Mouse (Mus musculus): Measurements from ENCODE around the gene 6430531B16Rik. TPM values are rescaled to one million over a fixed set of nuclear protein-coding genes. Genes with fewer than 3 reads are reported as not detected.

6430531B16Rik gene
- total and polyA plus RNA-seq, 3 experiments, result 0.13 TPM; not detected in 2

DNA sequence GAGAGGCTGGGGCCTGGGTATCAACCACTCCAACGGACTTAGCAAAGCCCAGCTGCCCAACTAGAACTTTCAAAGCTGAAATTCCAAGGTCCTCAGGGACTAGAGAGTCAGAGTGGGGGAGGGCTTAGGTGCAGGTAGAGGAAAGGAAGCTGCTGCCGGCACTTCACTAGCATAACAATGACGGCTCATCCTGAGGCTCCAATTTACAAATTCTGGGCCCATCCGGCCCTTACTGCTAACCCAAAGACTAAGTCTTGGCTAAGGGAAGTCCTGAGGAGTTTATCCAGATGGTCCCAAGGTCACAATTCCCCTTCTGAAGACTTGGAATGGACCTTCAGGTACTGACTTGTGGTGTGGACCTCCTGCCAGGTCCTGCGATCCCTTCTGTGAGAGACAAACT lies 33.0 kb downstream of the 6430531B16Rik start:
- peaks cover 0 to 3% of the 10 kb centered on the region in 2 experiments; a peak in 2 of 4 replicates for H3K4me1 ChIP-seq (ENCODE audit: control insufficient read depth in 1 of 2, insufficient read depth in 2 of 2, low read length in 2 of 2)
- no peaks in the 10 kb centered on the region for H3K9me3 ChIP-seq (replicated peaks; ENCODE audit: insufficient read depth, low read length)
- H3K27me3 ChIP-seq (ENCODE audit: control insufficient read depth in 1 of 2, insufficient read depth in 2 of 2, low read length in 2 of 2), result no peaks in the 10 kb centered on the region
- H3K4me3 ChIP-seq (ENCODE audit: control insufficient read depth in 1 of 2, insufficient read depth in 1 of 2, low read depth in 2 of 2, low read length in 2 of 2), result no peak overlapping the region
- no peaks in the 10 kb centered on the region for H3K79me2 ChIP-seq (ENCODE audit: control insufficient read depth, insufficient read depth, low read length, poor library complexity)
- H3K36me3 ChIP-seq (ENCODE audit: control insufficient read depth in 1 of 2, insufficient read depth in 2 of 2, low read length in 2 of 2), result no peaks in the 10 kb centered on the region
- no peak for DNase-seq (ENCODE audit: low read depth, low spot score)
- H3K27ac ChIP-seq (ENCODE audit: control insufficient read depth, low read depth, low read length), result no peak overlapping the region
- TF ChIP-seq MEF2A (IDR thresholded peaks at IDR 0.05; ENCODE audit: extremely low read depth, insufficient replicate concordance, low read depth, low read length, poor library complexity, severe bottlenecking) (no peak), HCFC1 (IDR thresholded peaks at IDR 0.05; ENCODE audit: low read depth, low read length) (no peak), UBTF (IDR thresholded peaks at IDR 0.05; ENCODE audit: borderline replicate concordance, insufficient read depth, low read depth, low read length) (no peak), TBP (IDR thresholded peaks at IDR 0.05; ENCODE audit: low read depth, low read length) (no peak), TAL1 (IDR thresholded peaks at IDR 0.05; ENCODE audit: low read length) (no peak), CHD1 (IDR thresholded peaks at IDR 0.05; ENCODE audit: low read depth, low read length) (no peak), EP300 (IDR thresholded peaks at IDR 0.05; ENCODE audit: low read depth in 1 of 2, low read length in 2 of 2) (no peak), SIN3A (IDR thresholded peaks at IDR 0.05; ENCODE audit: low read length) (no peak), GABPA (IDR thresholded peaks at IDR 0.05; ENCODE audit: low read depth, low read length) (no peak), MXI1 (IDR thresholded peaks at IDR 0.05; ENCODE audit: low read depth, low read length) (no peak), SMC3 (IDR thresholded peaks at IDR 0.05; ENCODE audit: low read depth, low read length) (no peak), NRF1 (IDR thresholded peaks at IDR 0.05; ENCODE audit: insufficient read depth, low read depth, low read length, poor library complexity, severe bottlenecking) (no peak), ZNF384 (IDR thresholded peaks at IDR 0.05; ENCODE audit: low read depth, low read length) (no peak), ETS1 (IDR thresholded peaks at IDR 0.05; ENCODE audit: low read depth, low read length) (no peak), ZMIZ1 (IDR thresholded peaks at IDR 0.05; ENCODE audit: low read depth, low read length) (no peak), KAT2A (conservative IDR thresholded peaks at IDR 0.05; ENCODE audit: low read depth, low read length) (no peak), USF1 (IDR thresholded peaks at IDR 0.05; ENCODE audit: low read depth, low read length) (no peak), POLR2AphosphoS5 (IDR thresholded peaks at IDR 0.05; ENCODE audit: borderline replicate concordance, low read depth, low read length) (no peak), POLR2AphosphoS2 (IDR thresholded peaks at IDR 0.05; ENCODE audit: low read length) (no peak)
- H3K9ac ChIP-seq (ENCODE audit: control insufficient read depth, low read depth, low read length, poor library complexity, severe bottlenecking), result no peak overlapping the region
